Mouse (Mus musculus) hindbrain, embryonic 14.5 days (tissue): Measurements from ENCODE around the gene Fbn1. TPM values are rescaled to one million over a fixed set of nuclear protein-coding genes. Genes with fewer than 3 reads are reported as not detected.

Experiments used
- ATAC-seq: fragments of 200-750 bp; cut with Nextera tagmentation; 2 replicates; pipeline ENCODE4 v1.8.0; 2017; ENCODE audit warnings: moderate number of reproducible peaks, mild to moderate bottlenecking, moderate TSS enrichment, moderate library complexity; ENCODE audit not compliant: low FRiP score
- DNase-seq: peaks from one replicate; pipeline ENCODE4 v3.0.0-alpha.2; 2015; ENCODE audit warnings: low spot score
- H3K27ac ChIP-seq: fragments of 300-500 bp; sonication (generic); 2 replicates; pipeline ENCODE4 v1.5.1; 2014; ENCODE audit warnings: mild to moderate bottlenecking, moderate library complexity
- H3K27me3 ChIP-seq: fragments of 300-500 bp; sonication (generic); 2 replicates; pipeline ENCODE4 v1.6.1; 2014; ENCODE audit warnings: mild to moderate bottlenecking, low read length, mixed read lengths; ENCODE audit not compliant: control insufficient read depth, insufficient read depth
- H3K36me3 ChIP-seq: fragments of 300-500 bp; sonication (generic); replicated peaks from 2 replicates; pipeline ENCODE4 v1.6.1; 2014; ENCODE audit not compliant: control insufficient read depth, insufficient read depth
- H3K4me1 ChIP-seq: fragments of 300-500 bp; sonication (generic); replicated peaks from 2 replicates; pipeline ENCODE4 v1.6.1; 2014; ENCODE audit warnings: antibody characterized with exemption, low read length, mixed read lengths; ENCODE audit not compliant: control insufficient read depth, insufficient read depth
- H3K4me2 ChIP-seq: fragments of 300-500 bp; sonication (generic); replicated peaks from 2 replicates; pipeline ENCODE4 v1.6.1; 2014; ENCODE audit warnings: mild to moderate bottlenecking, moderate library complexity
- H3K4me3 ChIP-seq: fragments of 300-500 bp; sonication (generic); replicated peaks from 2 replicates; pipeline ENCODE4 v1.5.1; 2014; ENCODE audit warnings: mild to moderate bottlenecking, low read length
- H3K9ac ChIP-seq: fragments of 300-500 bp; sonication (generic); 2 replicates; pipeline ENCODE4 v1.6.1; 2014
- H3K9me3 ChIP-seq: fragments of 300-500 bp; sonication (generic); 2 replicates; pipeline ENCODE4 v1.6.1; 2016; ENCODE audit warnings: low read length; ENCODE audit not compliant: control insufficient read depth
- WGBS: fragments of 180-500 bp; shearing (Covaris S2); extraction: QIAGEN DNeasy Blood & Tissue Kit; methylation state at CpG from one replicate; pipeline ENCODE4 v1.1.7; 2014; 5-methylcytosine and 5-hydroxymethylcytosine counted together
- polyA plus RNA-seq: library from polyadenylated mRNA; unstranded; fragments of >200 nt; fragmentation: Nextera tagmentation; extraction: Ambion mirVana; gene quantifications from 2 replicates; pipeline ENCODE4 v1.2.1, GENCODE M21; 2014

Fbn1 gene
- polyA plus RNA-seq, 1 experiment from 2014 or later = 6.7 TPM

- Histone ChIP-seq H3K9ac (no peak overlapping the region), H3K27ac (no peak overlapping the region), H3K4me1 (no peaks in the 10 kb centered on the region), H3K27me3 (no peaks in the 10 kb centered on the region), H3K4me2 (no peak overlapping the region), H3K36me3 (no peaks in the 10 kb centered on the region), H3K4me3 (no peak overlapping the region), H3K9me3 (no peaks in the 10 kb centered on the region)
- ATAC-seq (no peak), DNase-seq (no peak)
- 87% methylated on average over 5 of the region's 5 CpGs for WGBS
These were observed 18.8 kb upstream of the Fbn1 start for GRCm38 (mm10) chr2:125526566-125526965.

- no peak for ATAC-seq
- WGBS = 94% methylated on average over 2 of the region's 2 CpGs
- Histone ChIP-seq H3K4me2 (no peak overlapping the region), H3K4me3 (no peak overlapping the region), H3K36me3 (no peaks in the 10 kb centered on the region), H3K9me3 (no peaks in the 10 kb centered on the region), H3K9ac (no peak overlapping the region), H3K27ac (no peak overlapping the region), H3K4me1 (no peaks in the 10 kb centered on the region), H3K27me3 (no peaks in the 10 kb centered on the region)
- DNase-seq = no peak
These were observed 17.7 kb upstream of the Fbn1 start for GRCm38 (mm10) chr2:125525484-125525883.

- Histone ChIP-seq H3K4me1 (no peaks in the 10 kb centered on the region), H3K36me3 (no peaks in the 10 kb centered on the region), H3K27me3 (no peaks in the 10 kb centered on the region), H3K9ac (no peak overlapping the region), H3K4me2 (no peak overlapping the region), H3K4me3 (no peak overlapping the region), H3K9me3 (no peaks in the 10 kb centered on the region), H3K27ac (no peak overlapping the region)
- no peak; the same call in 1 of the 2 replicates for ATAC-seq
- DNase-seq = peak; percentile 32
- WGBS = 26% methylated on average over 4 of the region's 4 CpGs
These were observed 8.8 kb upstream of the Fbn1 start for GRCm38 (mm10) chr2:125516594-125516993.

- no peak overlapping the region for H3K4me3 ChIP-seq
- no peaks in the 10 kb centered on the region for H3K27me3 ChIP-seq
- no peak overlapping the region for H3K27ac ChIP-seq
- H3K4me1 ChIP-seq = no peaks in the 10 kb centered on the region
- no peaks in the 10 kb centered on the region for H3K9me3 ChIP-seq
- ATAC-seq = no peak
- H3K36me3 ChIP-seq = no peaks in the 10 kb centered on the region
- no peak for DNase-seq
- H3K9ac ChIP-seq = no peak overlapping the region
- 66% methylated on average over 12 of the region's 12 CpGs for whole genome bisulfite sequencing
- H3K4me2 ChIP-seq = no peak overlapping the region
These were observed 7.7 kb upstream of the Fbn1 start for GRCm38 (mm10) chr2:125515291-125516057.

GRCm38 (mm10) chr2:125514391-125514790, 6.6 kb upstream of the Fbn1 start:
- ATAC-seq (no peak), DNase-seq (no peak)
- Histone ChIP-seq H3K27me3 (no peaks in the 10 kb centered on the region), H3K4me1 (no peaks in the 10 kb centered on the region), H3K36me3 (no peaks in the 10 kb centered on the region), H3K9me3 (no peaks in the 10 kb centered on the region), H3K9ac (no peak overlapping the region), H3K27ac (no peak overlapping the region), H3K4me3 (no peak overlapping the region), H3K4me2 (no peak overlapping the region)
- 87% methylated on average over 3 of the region's 3 CpGs for WGBS

- no peak overlapping the region for H3K27ac ChIP-seq
- H3K4me2 ChIP-seq = no peak overlapping the region
- H3K4me1 ChIP-seq = no peaks in the 10 kb centered on the region
- DNase-seq (no peak), ATAC-seq (no peak)
- no peaks in the 10 kb centered on the region for H3K36me3 ChIP-seq
- 83% methylated on average over 4 of the region's 4 CpGs for WGBS
- H3K27me3 ChIP-seq = no peaks in the 10 kb centered on the region; the same call in 1 of the 2 replicates
- H3K9ac ChIP-seq = no peak overlapping the region
- H3K4me3 ChIP-seq = no peak overlapping the region
- no peaks in the 10 kb centered on the region for H3K9me3 ChIP-seq
These were observed 4.8 kb upstream of the Fbn1 start for GRCm38 (mm10) chr2:125512544-125512943.

- no peaks in the 10 kb centered on the region for H3K9me3 ChIP-seq
- no peaks in the 10 kb centered on the region for H3K4me1 ChIP-seq
- ATAC-seq = no peak
- no peaks in the 10 kb centered on the region for H3K36me3 ChIP-seq
- H3K9ac ChIP-seq = no peak overlapping the region
- 67% methylated on average over 4 of the region's 4 CpGs for WGBS
- no peak overlapping the region for H3K4me2 ChIP-seq
- H3K27ac ChIP-seq = no peak overlapping the region
- no peak overlapping the region for H3K4me3 ChIP-seq
- DNase-seq = no peak
- H3K27me3 ChIP-seq = no peaks in the 10 kb centered on the region; the same call in 1 of the 2 replicates
These were observed 4.1 kb upstream of the Fbn1 start for GRCm38 (mm10) chr2:125511898-125512297.

GRCm38 (mm10) chr2:125510752-125511151, 3.0 kb upstream of the Fbn1 start:
- H3K9me3 ChIP-seq = no peaks in the 10 kb centered on the region
- H3K9ac ChIP-seq = no peak overlapping the region
- H3K4me1 ChIP-seq = no peaks in the 10 kb centered on the region
- H3K4me2 ChIP-seq = no peak overlapping the region
- no peak overlapping the region for H3K27ac ChIP-seq
- DNase-seq = no peak
- H3K4me3 ChIP-seq = no peak overlapping the region
- no peaks in the 10 kb centered on the region for H3K36me3 ChIP-seq
- ATAC-seq = no peak
- WGBS = 82% methylated on average over 2 of the region's 2 CpGs
- no peaks in the 10 kb centered on the region; the same call in 1 of the 2 replicates for H3K27me3 ChIP-seq

- no peaks in the 10 kb centered on the region; the same call in 1 of the 2 replicates for H3K27me3 ChIP-seq
- H3K9me3 ChIP-seq = no peaks in the 10 kb centered on the region
- no peak overlapping the region for H3K27ac ChIP-seq
- peaks cover 8% of the 10 kb centered on the region; the same call in 1 of the 2 replicates for H3K4me1 ChIP-seq
- WGBS = 97% methylated on average over 5 of the region's 5 CpGs
- no peaks in the 10 kb centered on the region for H3K36me3 ChIP-seq
- no peak overlapping the region for H3K4me3 ChIP-seq
- no peak overlapping the region for H3K9ac ChIP-seq
- ATAC-seq = no peak
- H3K4me2 ChIP-seq = no peak overlapping the region
- no peak for DNase-seq
These were observed 588 bp upstream of the Fbn1 start for GRCm38 (mm10) chr2:125508381-125508780.
